Mouse (Mus musculus) kidney, adult 10 weeks (tissue): Measurements from ENCODE around the gene H2-Q7. TPM values are rescaled to one million over a fixed set of nuclear protein-coding genes. Genes with fewer than 3 reads are reported as not detected.

Experiments
- polyA plus RNA-seq: library from polyadenylated mRNA; stranded (reverse); fragments of 350-450 nt; fragmentation: Illumina TruSeq; extraction: RNeasy Lipid Tissue Mini Kit (QIAGEN cat#74804); gene quantifications from one replicate; pipeline ENCODE4 v1.2.3, GENCODE M21; 2014; ENCODE audit warnings: low read depth, low replicate concordance

Gene H2-Q7
- 4.7 TPM for polyA plus RNA-seq

GRCm38 (mm10) chr17:35438885-35439284 is at the start of gene H2-Q7:
H2-Q7 (plus strand) TSS chr17:35439155.

GRCm38 (mm10) chr17:35424624-35425416 is 14.1 kb upstream of the H2-Q7 start, which contains the start of gene H2-Q6:
H2-Q6 (plus strand) TSS chr17:35424850.

GRCm38 (mm10) chr17:35469842-35470751 is 31.1 kb downstream of the H2-Q7 start, which contains the start of gene H2-Q10:
H2-Q10 (plus strand) TSS chr17:35470089.

Other genes with a start within 250 kb of the H2-Q7 start
- gene Ltb, start 244.7 kb upstream of the H2-Q7 start, polyA plus RNA-seq = not detected
- not detected for gene Tnf, start 237.1 kb upstream of the H2-Q7 start, polyA plus RNA-seq
- gene Lta, start 233.8 kb upstream of the H2-Q7 start, polyA plus RNA-seq = not detected
- gene Gm16181, start 218.3 kb upstream of the H2-Q7 start, polyA plus RNA-seq = not detected
- gene Atp6v1g2, start 205.5 kb upstream of the H2-Q7 start, polyA plus RNA-seq = 5.2 TPM
- gene Nfkbil1, start 203.4 kb upstream of the H2-Q7 start, polyA plus RNA-seq = not detected
- 4.9 TPM for gene Ddx39b, start 197.4 kb upstream of the H2-Q7 start, polyA plus RNA-seq
- gene H2-D1, start 176.4 kb upstream of the H2-Q7 start, polyA plus RNA-seq = 26.4 TPM
- 0.28 TPM for gene H2-Q1, start 118.8 kb upstream of the H2-Q7 start, polyA plus RNA-seq
- gene H2-Q2, start 96.9 kb upstream of the H2-Q7 start, polyA plus RNA-seq = 4.2 TPM
- 13.7 TPM for gene H2-Q4, start 59.5 kb upstream of the H2-Q7 start, polyA plus RNA-seq
- 21.9 TPM for gene H2-Q6, start 14.3 kb upstream of the H2-Q7 start, polyA plus RNA-seq
- 0.44 TPM for gene H2-Q10, start 30.9 kb downstream of the H2-Q7 start, polyA plus RNA-seq
- not detected for gene Pou5f1, start 66.9 kb downstream of the H2-Q7 start, polyA plus RNA-seq
- 1.1 TPM for gene Tcf19, start 77.7 kb downstream of the H2-Q7 start, polyA plus RNA-seq
- gene Cchcr1, start 77.9 kb downstream of the H2-Q7 start, polyA plus RNA-seq = 0.85 TPM
- not detected for gene Psors1c2, start 94.0 kb downstream of the H2-Q7 start, polyA plus RNA-seq
- not detected for gene Cdsn, start 113.0 kb downstream of the H2-Q7 start, polyA plus RNA-seq
- gene 2300002M23Rik, start 128.3 kb downstream of the H2-Q7 start, polyA plus RNA-seq = not detected
- gene Sfta2, start 162.4 kb downstream of the H2-Q7 start, polyA plus RNA-seq = not detected
- not detected for gene Gm9573, start 187.5 kb downstream of the H2-Q7 start, polyA plus RNA-seq
- not detected for gene Mucl3, start 204.5 kb downstream of the H2-Q7 start, polyA plus RNA-seq
- gene Vars2, start 228.4 kb downstream of the H2-Q7 start, polyA plus RNA-seq = 1.1 TPM
- gene Gtf2h4, start 234.6 kb downstream of the H2-Q7 start, polyA plus RNA-seq = 1.7 TPM